In genomic region chr11:49248974-49249700, GRCm38 (mm10) we compare ENCODE assay signal across 11 mouse cellular contexts. TPM values are rescaled to one million over a fixed set of nuclear protein-coding genes. Genes with fewer than 3 reads are reported as not detected.
A peak's percentile ranks its signal among the peaks of the same experiment; 100 is the strongest.
DNase-seq lines count a peak whose midpoint lies in the region; ATAC-seq and TF ChIP-seq lines count a peak whose summit lies in the region.
"Had no signal": no experiment of that assay in that cellular context is flagged by ENCODE, and none has a peak within 500 bp of the region (broad histone marks: within the 10 kb centered on the region; RNA-seq: fewer than 3 reads in every experiment).

No protein-coding gene starts in this region.

- TF ChIP-seq POLR2A in CH12.LX (IDR thresholded peaks at IDR 0.05; ENCODE audit: low read depth, low read length) = no peak
- no peak for TF ChIP-seq POLR2A in cortical plate, adult 2 months (IDR thresholded peaks at IDR 0.05; ENCODE audit: extremely low read depth, insufficient read depth, low read length)

- H3K36me3 ChIP-seq in kidney, embryonic 14.5 days (ENCODE audit: control insufficient read depth, insufficient read depth, low read length) = peaks cover 19% of the 10 kb centered on the region
- H3K36me3 ChIP-seq in CH12.LX (replicated peaks in 1 of 2; ENCODE audit: control insufficient read depth in 1 of 2, insufficient read depth in 1 of 2, low read length in 1 of 2) = peaks cover 13 to 26% of the 10 kb centered on the region in 2 experiments
- peaks cover 9% of the 10 kb centered on the region; the same call in 1 of the 2 replicates for H3K36me3 ChIP-seq in liver, embryonic 11.5 days (ENCODE audit: control insufficient read depth, insufficient read depth, low read length)
- H3K36me3 ChIP-seq: midbrain, embryonic 15.5 days had no signal

- H3K27me3 ChIP-seq in kidney, embryonic 14.5 days (ENCODE audit: control insufficient read depth, insufficient read depth, low read length) = no peaks in the 10 kb centered on the region
- H3K27me3 ChIP-seq in CH12.LX (replicated peaks) = no peaks in the 10 kb centered on the region
- H3K27me3 ChIP-seq in liver, embryonic 11.5 days (replicated peaks; ENCODE audit: control insufficient read depth, insufficient read depth, low read length) = no peaks in the 10 kb centered on the region
- H3K27me3 ChIP-seq: forebrain, embryonic 13.5 days; midbrain, embryonic 15.5 days had no signal

- in situ Hi-C loops in CH12.LX (cut with MboI; ENCODE audit: low pct_ligation_motif_present, low pct_unique_long_range_greater_than_20kb, low sequenced_read_pairs) = no loop called here

- WGBS in kidney, embryonic 14.5 days = 74% methylated on average over 6 of the region's 6 CpGs
- WGBS in liver, embryonic 11.5 days = 69% methylated on average over 6 of the region's 6 CpGs

- H3K27ac ChIP-seq in kidney, embryonic 14.5 days (ENCODE audit: low read depth, low read length) = peak overlapping the region; percentile 94; the same call in 1 of the 2 replicates
- peak overlapping the region; percentile 99 for H3K27ac ChIP-seq in CH12.LX (ENCODE audit: insufficient read depth, low read depth)
- peak overlapping the region; percentile 60 for H3K27ac ChIP-seq in cortical plate, adult 2 months (ENCODE audit: insufficient read depth, low read length)
- H3K27ac ChIP-seq in liver, embryonic 11.5 days (ENCODE audit: low read depth, low read length) = peak overlapping the region; percentile 89
- H3K27ac ChIP-seq: forebrain, embryonic 13.5 days had no signal

- H3K4me1 ChIP-seq in kidney, embryonic 14.5 days (ENCODE audit: control insufficient read depth, insufficient read depth, low read length) = peaks cover 34% of the 10 kb centered on the region
- H3K4me1 ChIP-seq in CH12.LX (ENCODE audit: control insufficient read depth in 1 of 2, insufficient read depth in 2 of 2) = peaks cover 10 to 67% of the 10 kb centered on the region in 2 experiments
- peaks cover 17% of the 10 kb centered on the region for H3K4me1 ChIP-seq in cortical plate, adult 2 months (ENCODE audit: control insufficient read depth, insufficient read depth, low read length)
- peaks cover 65% of the 10 kb centered on the region for H3K4me1 ChIP-seq in liver, embryonic 11.5 days (replicated peaks; ENCODE audit: control insufficient read depth, insufficient read depth, low read length)

- no peak for DNase-seq in kidney, postnatal 4 days
- DNase-seq in CH12.LX (ENCODE audit: extremely low read depth) = no peak
- DNase-seq in liver, embryonic 11.5 days (ENCODE audit: low spot score) = no peak
- no peak for DNase-seq in testis, postnatal 10 days (ENCODE audit: low spot score)
- no peak for DNase-seq in cerebellum, adult 11 months
- no peak for DNase-seq in left cerebral cortex, postnatal 25 days (ENCODE audit: low spot score in 2 of 2)

- intact Hi-C loops in left cerebral cortex, postnatal 25 days (cut with DNase I) = no loop called here

- dilution Hi-C loops in CH12.LX (cut with MboI; ENCODE audit: extremely low pct_ligation_motif_present, extremely low pct_unique_long_range_greater_than_20kb, low sequenced_read_pairs) = no loop called here

- H3K4me3 ChIP-seq in kidney, embryonic 14.5 days (ENCODE audit: low read length) = no peak overlapping the region
- peak overlapping the region; percentile 47 to 72 (median 56) for H3K4me3 ChIP-seq in CH12.LX (replicated peaks in 1 of 3; ENCODE audit: low read depth in 2 of 3, low read length in 2 of 3, poor library complexity in 1 of 3)
- no peak overlapping the region for H3K4me3 ChIP-seq in cortical plate, adult 2 months (ENCODE audit: insufficient read depth, low read length)
- H3K4me3 ChIP-seq in liver, embryonic 11.5 days (ENCODE audit: low read depth, low read length) = no peak overlapping the region

- TF ChIP-seq RAD21 in CH12.LX (IDR thresholded peaks at IDR 0.05; ENCODE audit: low read depth, low read length) = no peak

- no peak for ATAC-seq in kidney, embryonic 14.5 days (ENCODE audit: low FRiP score, low TSS enrichment)
- no peak for ATAC-seq in liver, embryonic 11.5 days (replicated peaks; ENCODE audit: low FRiP score)
- ATAC-seq: forebrain, embryonic 13.5 days; midbrain, embryonic 15.5 days had no signal

- no peaks in the 10 kb centered on the region for H3K9me3 ChIP-seq in kidney, embryonic 14.5 days (ENCODE audit: control insufficient read depth, low read length)
- no peaks in the 10 kb centered on the region for H3K9me3 ChIP-seq in CH12.LX (replicated peaks; ENCODE audit: low read length)
- H3K9me3 ChIP-seq in liver, embryonic 11.5 days (ENCODE audit: control insufficient read depth, low read length) = no peaks in the 10 kb centered on the region
- H3K9me3 ChIP-seq: forebrain, embryonic 13.5 days; midbrain, embryonic 15.5 days had no signal

- TF ChIP-seq EP300 in CH12.LX (IDR thresholded peaks at IDR 0.05; ENCODE audit: low read length) = no peak

- TF ChIP-seq CTCF in CH12.LX (conservative IDR thresholded peaks at IDR 0.05 in 1 of 2, IDR thresholded peaks at IDR 0.05 in 1 of 2; ENCODE audit: low read depth in 2 of 2, low read length in 2 of 2) = no peak; a peak in 1 of 4 replicates
- no peak for TF ChIP-seq CTCF in cortical plate, adult 2 months (IDR thresholded peaks at IDR 0.05; ENCODE audit: extremely low read depth, insufficient read depth, low read length)

- H3K79me2 ChIP-seq in CH12.LX (replicated peaks; ENCODE audit: control insufficient read depth, extremely low read depth, insufficient read depth, poor library complexity, severe bottlenecking) = peaks cover 70% of the 10 kb centered on the region

- no peak overlapping the region for H3K9ac ChIP-seq in kidney, embryonic 14.5 days (ENCODE audit: low read depth, low read length)
- H3K9ac ChIP-seq in CH12.LX (ENCODE audit: insufficient read depth, low read depth) = peak overlapping the region; percentile 46
- H3K9ac ChIP-seq in liver, embryonic 11.5 days (ENCODE audit: low read depth, low read length) = no peak overlapping the region

- peak overlapping the region; percentile 81; the same call in 1 of the 2 replicates for H3K4me2 ChIP-seq in kidney, embryonic 14.5 days (replicated peaks; ENCODE audit: low read depth, low read length)
- H3K4me2 ChIP-seq in CH12.LX (ENCODE audit: insufficient read depth, low read depth, poor library complexity, severe bottlenecking) = peak overlapping the region; percentile 55
- peak overlapping the region; percentile 90 for H3K4me2 ChIP-seq in liver, embryonic 11.5 days

TF ChIP-seq in CH12.LX, 34 proteins besides CTCF, POLR2A, EP300 and RAD21 (continues in another document):
- TF ChIP-seq RCOR1 (conservative IDR thresholded peaks at IDR 0.05; ENCODE audit: low read depth, low read length) = no peak
- TF ChIP-seq ZKSCAN1 (IDR thresholded peaks at IDR 0.05; ENCODE audit: borderline replicate concordance, low read depth, low read length) = no peak
- TF ChIP-seq JUND (conservative IDR thresholded peaks at IDR 0.05; ENCODE audit: low read depth, low read length) = no peak
- TF ChIP-seq POLR2AphosphoS2 (IDR thresholded peaks at IDR 0.05; ENCODE audit: low read depth, low read length) = no peak
- TF ChIP-seq ELF1 (IDR thresholded peaks at IDR 0.05; ENCODE audit: low read depth, low read length) = no peak
- no peak for TF ChIP-seq ZC3H11A (IDR thresholded peaks at IDR 0.05; ENCODE audit: low read depth, low read length)
- TF ChIP-seq GABPA (IDR thresholded peaks at IDR 0.05; ENCODE audit: insufficient replicate concordance, low read depth, low read length) = no peak
- TF ChIP-seq HCFC1 (IDR thresholded peaks at IDR 0.05; ENCODE audit: low read depth, low read length) = no peak

RNA-seq across cellular contexts. Expression of gene Mgat1, which starts 5.1 kb away (rescaled TPM):
- 43.8 and 55.3 TPM in 2 replicates for polyA plus RNA-seq in kidney, embryonic 14.5 days (2014; fragmentation: Nextera tagmentation; extraction: Ambion mirVana)
- 83.2 and 118 TPM in 2 replicates for total RNA-seq in CH12.LX (2012; rRNA removed)
- total RNA-seq in CH12.LX (2014; rRNA removed) = 63.2 and 67.7 TPM in 2 replicates
- 80.9 and 90.5 TPM in 2 replicates for polyA plus RNA-seq in CH12.LX (2012; ENCODE audit: insufficient read length, low read depth)
- 68.1 and 73.7 TPM in 2 replicates for polyA plus RNA-seq in cortical plate, adult 2 months (2012; rRNA removed)
- polyA plus RNA-seq in liver, embryonic 11.5 days (2014; fragmentation: Nextera tagmentation; extraction: Ambion mirVana) = 41.7 and 43.3 TPM in 2 replicates
- total RNA-seq in left cerebral cortex, postnatal 25 days (2021) = 10 to 100 TPM; 69.0 to 79.2 TPM

RNA-seq across cellular contexts. Expression of gene Olfr1393, which starts 29.0 kb away (rescaled TPM):
- not detected in 2 replicates for polyA plus RNA-seq in kidney, embryonic 14.5 days (2014; fragmentation: Nextera tagmentation; extraction: Ambion mirVana)
- 0.04 TPM in 1 of 2 replicates, not detected in the other for total RNA-seq in CH12.LX (2012; rRNA removed)
- 0.18 TPM in 1 of 2 replicates, not detected in the other for total RNA-seq in CH12.LX (2014; rRNA removed)
- polyA plus RNA-seq in CH12.LX (2012; ENCODE audit: insufficient read length, low read depth) = 0.08 and 0.10 TPM in 2 replicates
- 0.15 and 0.73 TPM in 2 replicates for polyA plus RNA-seq in cortical plate, adult 2 months (2012; rRNA removed)
- 0.13 TPM in 1 of 2 replicates, not detected in the other for polyA plus RNA-seq in liver, embryonic 11.5 days (2014; fragmentation: Nextera tagmentation; extraction: Ambion mirVana)
- under 1 TPM; 0.23 to 0.34 TPM for total RNA-seq in left cerebral cortex, postnatal 25 days (2021)
- polyA plus RNA-seq: midbrain, embryonic 15.5 days had no signal

RNA-seq across cellular contexts. Expression of gene Olfr1392, which starts 35.9 kb away (rescaled TPM):
- polyA plus RNA-seq in kidney, embryonic 14.5 days (2014; fragmentation: Nextera tagmentation; extraction: Ambion mirVana) = not detected in 2 replicates
- total RNA-seq in CH12.LX (2012; rRNA removed) (not detected in 2 replicates), CH12.LX (2014; rRNA removed) (not detected in 2 replicates)
- polyA plus RNA-seq in CH12.LX (2012; ENCODE audit: insufficient read length, low read depth) = not detected in 2 replicates
- polyA plus RNA-seq in cortical plate, adult 2 months (2012; rRNA removed) = 0.04 and 0.17 TPM in 2 replicates
- not detected in 2 replicates for polyA plus RNA-seq in liver, embryonic 11.5 days (2014; fragmentation: Nextera tagmentation; extraction: Ambion mirVana)
- under 1 TPM in 1 of 2 experiments, not detected in 1; 0.14 TPM for total RNA-seq in left cerebral cortex, postnatal 25 days (2021)
- polyA plus RNA-seq: forebrain, embryonic 13.5 days had no signal

RNA-seq across cellular contexts. Expression of gene Zfp62, which starts 46.0 kb away (rescaled TPM):
- polyA plus RNA-seq in kidney, embryonic 14.5 days (2014; fragmentation: Nextera tagmentation; extraction: Ambion mirVana) = 27.6 and 51.1 TPM in 2 replicates
- total RNA-seq in CH12.LX (2012; rRNA removed) (21.3 and 22.6 TPM in 2 replicates), CH12.LX (2014; rRNA removed) (38.7 and 48.8 TPM in 2 replicates)
- 23.2 and 25.3 TPM in 2 replicates for polyA plus RNA-seq in CH12.LX (2012; ENCODE audit: insufficient read length, low read depth)
- polyA plus RNA-seq in cortical plate, adult 2 months (2012; rRNA removed) = 22.1 and 25.0 TPM in 2 replicates
- polyA plus RNA-seq in liver, embryonic 11.5 days (2014; fragmentation: Nextera tagmentation; extraction: Ambion mirVana) = 30.9 and 32.2 TPM in 2 replicates
- 10 to 100 TPM; 51.8 to 58.5 TPM for total RNA-seq in left cerebral cortex, postnatal 25 days (2021)

RNA-seq across cellular contexts. Expression of gene Olfr10, which starts 55.4 kb away (rescaled TPM):
- polyA plus RNA-seq in kidney, embryonic 14.5 days (2014; fragmentation: Nextera tagmentation; extraction: Ambion mirVana) = not detected in 2 replicates
- total RNA-seq in CH12.LX (2012; rRNA removed) (not detected in 2 replicates), CH12.LX (2014; rRNA removed) (not detected in 2 replicates)
- polyA plus RNA-seq in CH12.LX (2012; ENCODE audit: insufficient read length, low read depth) = not detected in 2 replicates
- not detected in 2 replicates for polyA plus RNA-seq in cortical plate, adult 2 months (2012; rRNA removed)
- polyA plus RNA-seq in liver, embryonic 11.5 days (2014; fragmentation: Nextera tagmentation; extraction: Ambion mirVana) = not detected in 2 replicates
- total RNA-seq in left cerebral cortex, postnatal 25 days (2021) = not detected
- polyA plus RNA-seq: forebrain, embryonic 13.5 days; large intestine, adult 2 months; midbrain, embryonic 15.5 days had no signal

Comparison
In these comparisons a context has a peak if more than half of its experiments do, and no peak if none do; other contexts are left out.
1. H3K4me3 ChIP-seq: peak in CH12.LX (3 of 3); none in kidney, embryonic 14.5 days (single experiment), cortical plate, adult 2 months (single experiment) and liver, embryonic 11.5 days (single experiment).
2. Peak in every context shown above with its lines, with median percentiles within 50 percentile points of each other: H3K27ac ChIP-seq and H3K4me2 ChIP-seq.